Mouse (Mus musculus) cortical plate, adult 2 months (tissue): ENCODE data around the gene Ccdc175.

ENCODE experiments used
- CTCF ChIP-seq: fragments of 200-500 bp; IDR thresholded peaks from 2 replicates; pipeline ENCODE4 v1.5.1; 2011; ENCODE audit warnings: mild to moderate bottlenecking, control low read depth, low read length; ENCODE audit not compliant: insufficient read depth; ENCODE audit errors: extremely low read depth
- POLR2A ChIP-seq: fragments of 200-500 bp; IDR thresholded peaks from 2 replicates; pipeline ENCODE4 v1.6.1; 2011; ENCODE audit warnings: mild to moderate bottlenecking, low read length, control low read depth; ENCODE audit not compliant: insufficient read depth; ENCODE audit errors: extremely low read depth

DNA sequence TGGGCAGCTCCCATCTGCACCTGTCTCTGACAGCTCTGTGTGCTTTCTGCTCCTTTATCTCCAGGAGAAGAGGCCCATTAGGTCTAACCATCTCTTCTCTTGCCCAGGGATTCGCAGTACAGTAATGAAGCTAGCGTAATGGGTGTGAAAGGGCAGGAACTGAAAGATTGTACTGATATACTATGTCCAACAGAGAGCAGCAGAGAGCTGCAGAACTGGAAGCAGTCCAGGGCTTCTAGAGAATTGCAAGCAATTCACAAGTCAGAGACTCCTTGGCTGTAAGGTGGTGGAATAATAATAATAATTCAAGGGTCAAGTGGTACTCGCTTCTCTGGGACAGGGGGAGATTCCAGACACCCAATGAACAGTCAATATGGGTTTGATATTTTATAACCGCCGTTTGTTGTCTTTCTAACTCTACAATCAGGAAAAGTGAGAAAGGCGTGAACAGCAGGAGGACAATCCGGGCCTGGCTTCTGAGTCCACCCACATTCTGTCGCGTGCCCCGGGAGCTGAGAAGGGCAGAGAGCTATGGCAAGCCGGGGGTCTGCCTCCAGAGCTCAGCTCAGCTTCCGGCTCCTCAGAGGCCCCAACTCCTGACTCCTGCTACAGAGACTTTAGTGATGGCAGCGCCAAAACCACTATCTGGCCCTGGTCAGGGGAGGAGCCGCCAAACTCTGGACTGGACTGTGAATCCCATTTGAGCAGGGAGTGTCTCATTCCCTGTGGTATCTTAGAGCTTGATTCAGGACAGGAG is 80.1 kb downstream of the Ccdc175 start:
- TF ChIP-seq POLR2A, result no peak
- TF ChIP-seq CTCF, result peak; percentile 76
